Mouse (Mus musculus) lung, embryonic 14.5 days (tissue): ENCODE measurements around the gene Ccl6. TPM values are rescaled to one million over a fixed set of nuclear protein-coding genes. Genes with fewer than 3 reads are reported as not detected.

Experiments used
- ATAC-seq: fragments of 200-750 bp; cut with Nextera tagmentation; 2 replicates; pipeline ENCODE4 v1.8.0; 2017; ENCODE audit warnings: mild to moderate bottlenecking, moderate TSS enrichment, moderate library complexity; ENCODE audit not compliant: insufficient read depth
- DNase-seq: peaks from one replicate; pipeline ENCODE4 v3.0.0-alpha.2; 2015
- H3K27ac ChIP-seq: fragments of 300-500 bp; sonication (generic); 2 replicates; pipeline ENCODE4 v1.5.1; 2014; ENCODE audit warnings: low read depth, mild to moderate bottlenecking, moderate library complexity
- H3K27me3 ChIP-seq: fragments of 300-500 bp; sonication (generic); 2 replicates; pipeline ENCODE4 v1.6.1; 2014; ENCODE audit warnings: low read length, control low read depth; ENCODE audit not compliant: insufficient read depth
- H3K36me3 ChIP-seq: fragments of 300-500 bp; sonication (generic); 2 replicates; pipeline ENCODE4 v1.6.1; 2014; ENCODE audit warnings: control low read depth; ENCODE audit not compliant: insufficient read depth
- H3K4me1 ChIP-seq: fragments of 300-500 bp; sonication (generic); 2 replicates; pipeline ENCODE4 v1.6.1; 2014; ENCODE audit warnings: antibody characterized with exemption, control low read depth; ENCODE audit not compliant: insufficient read depth
- H3K4me2 ChIP-seq: fragments of 300-500 bp; sonication (generic); 2 replicates; pipeline ENCODE4 v1.6.1; 2014; ENCODE audit warnings: mild to moderate bottlenecking
- H3K4me3 ChIP-seq: fragments of 300-500 bp; sonication (generic); 2 replicates; pipeline ENCODE4 v1.5.1; 2014; ENCODE audit warnings: low read depth, low read length
- H3K9ac ChIP-seq: fragments of 300-500 bp; sonication (generic); 2 replicates; pipeline ENCODE4 v1.6.1; 2014
- H3K9me3 ChIP-seq: fragments of 300-500 bp; sonication (generic); 2 replicates; pipeline ENCODE4 v1.6.1; 2016; ENCODE audit warnings: low read depth, low read length, control low read depth
- CTCF ChIP-seq: IDR thresholded peaks from 2 replicates; pipeline ENCODE4 v1.5.1; 2016; ENCODE audit warnings: antibody characterized with exemption, low read depth
- WGBS: fragments of 180-500 bp; shearing (Covaris S2); extraction: QIAGEN DNeasy Blood & Tissue Kit; methylation state at CpG from one replicate; pipeline ENCODE4 v1.1.7; 2014; 5-methylcytosine and 5-hydroxymethylcytosine counted together
- polyA plus RNA-seq: library from polyadenylated mRNA; unstranded; fragments of >200 nt; fragmentation: Nextera tagmentation; extraction: Ambion mirVana; gene quantifications from 2 replicates; pipeline ENCODE4 v1.2.1, GENCODE M21; 2014

The Ccl6 gene
- polyA plus RNA-seq, 1 experiment from 2014 or later: 4.8 TPM

DNA sequence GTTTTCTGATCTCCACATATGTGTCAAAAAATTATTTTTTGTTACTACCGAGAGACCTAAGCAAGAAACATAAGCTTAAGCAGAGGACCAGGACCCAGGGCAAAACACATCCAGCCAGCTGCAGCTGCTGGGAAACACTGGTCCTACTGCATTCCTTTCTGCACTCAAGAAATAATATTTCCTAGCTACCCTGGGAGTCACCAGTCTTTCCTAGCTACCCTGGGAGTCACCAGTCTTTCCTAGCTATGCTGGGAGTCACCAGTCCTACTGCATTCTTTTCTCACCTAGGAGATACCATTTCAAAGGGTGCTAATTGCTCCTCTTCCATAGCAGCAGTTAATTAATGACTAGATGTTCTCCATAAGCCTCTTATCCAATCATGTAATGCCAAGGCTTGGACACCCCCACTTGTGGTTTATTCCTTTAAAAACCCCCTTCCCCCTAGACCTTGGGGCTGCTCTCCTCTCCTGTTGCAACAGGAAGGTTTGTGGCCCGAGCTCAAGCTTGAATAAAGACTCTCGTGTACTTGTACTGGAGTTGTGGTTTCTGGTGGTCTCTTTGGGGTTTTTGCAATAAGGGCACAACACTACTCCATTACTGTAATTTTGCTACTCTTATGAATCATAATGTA is 5.4 kb upstream of the Ccl6 start:
- Histone ChIP-seq H3K4me3 (no peak overlapping the region), H3K9me3 (no peaks in the 10 kb centered on the region), H3K9ac (no peak overlapping the region), H3K4me1 (no peaks in the 10 kb centered on the region), H3K27ac (peak overlapping the region; percentile 66; the same call in 1 of the 2 replicates), H3K36me3 (no peaks in the 10 kb centered on the region), H3K4me2 (no peak overlapping the region), H3K27me3 (no peaks in the 10 kb centered on the region)
- DNase-seq (peak; percentile 53), ATAC-seq (peak; percentile 77)
- 61% methylated on average over 3 of the region's 3 CpGs for WGBS
- no peak for TF ChIP-seq CTCF

GRCm38 (mm10) chr11:83597796-83598195 is 4.9 kb upstream of the Ccl6 start:
- Histone ChIP-seq H3K4me3 (no peak overlapping the region), H3K4me1 (no peaks in the 10 kb centered on the region), H3K9ac (no peak overlapping the region), H3K27ac (peak overlapping the region; percentile 66; the same call in 1 of the 2 replicates), H3K4me2 (no peak overlapping the region), H3K9me3 (no peaks in the 10 kb centered on the region), H3K27me3 (no peaks in the 10 kb centered on the region), H3K36me3 (no peaks in the 10 kb centered on the region)
- no peak for TF ChIP-seq CTCF
- 81% methylated on average over 7 of the region's 7 CpGs for WGBS
- ATAC-seq (no peak), DNase-seq (no peak)

DNA sequence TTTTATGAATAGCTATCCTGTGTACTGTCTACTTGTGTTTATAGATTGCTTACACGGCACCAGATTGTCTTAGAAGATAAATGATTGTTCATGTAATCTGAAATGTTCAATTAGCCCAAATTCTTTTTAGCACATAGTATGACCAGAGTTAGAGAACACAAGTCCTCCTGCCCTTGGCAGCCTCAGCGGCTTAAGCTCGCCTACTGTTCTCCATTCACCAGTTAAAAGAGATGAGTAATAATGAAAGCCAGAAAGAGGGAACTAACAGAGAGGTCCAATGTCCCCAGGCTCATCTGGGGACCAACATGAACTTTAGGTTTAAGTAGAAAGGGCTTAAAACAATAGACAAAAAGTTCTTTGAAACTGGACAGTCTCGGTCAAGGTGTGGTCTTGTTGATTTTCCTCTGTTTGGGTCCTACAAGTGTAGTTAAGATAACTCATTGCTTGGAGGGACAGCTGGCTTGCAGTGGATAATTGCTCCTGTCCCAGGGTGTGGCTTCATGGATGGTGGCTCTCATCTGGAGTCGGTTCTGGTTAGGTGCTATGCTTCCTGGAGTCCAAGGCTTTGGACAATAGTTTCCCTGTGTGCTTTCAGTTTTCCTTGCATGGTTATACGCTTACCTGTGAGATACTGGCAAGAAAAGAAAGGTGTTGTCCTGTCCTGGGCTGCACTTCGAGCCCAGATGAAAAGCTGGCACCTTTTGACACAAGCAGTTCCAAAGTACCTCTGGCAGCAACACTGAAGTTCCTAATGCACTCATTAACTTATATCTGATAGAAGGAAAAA is 3.0 kb upstream of the Ccl6 start:
- Histone ChIP-seq H3K4me1 (no peaks in the 10 kb centered on the region), H3K4me2 (no peak overlapping the region), H3K27ac (no peak overlapping the region), H3K36me3 (no peaks in the 10 kb centered on the region), H3K9ac (no peak overlapping the region), H3K27me3 (no peaks in the 10 kb centered on the region), H3K4me3 (no peak overlapping the region), H3K9me3 (no peaks in the 10 kb centered on the region)
- DNase-seq: no peak
- WGBS: 72% methylated on average over 7 of the region's 7 CpGs
- no peak for TF ChIP-seq CTCF
- no peak for ATAC-seq

GRCm38 (mm10) chr11:83593453-83593852 is 566 bp upstream of the Ccl6 start:
- 88% methylated on average over 5 of the region's 5 CpGs for WGBS
- H3K9ac ChIP-seq: no peak overlapping the region
- H3K9me3 ChIP-seq: no peaks in the 10 kb centered on the region
- H3K27ac ChIP-seq: no peak overlapping the region
- H3K4me1 ChIP-seq: no peaks in the 10 kb centered on the region
- H3K36me3 ChIP-seq: no peaks in the 10 kb centered on the region
- H3K27me3 ChIP-seq: no peaks in the 10 kb centered on the region
- H3K4me3 ChIP-seq: no peak overlapping the region
- no peak overlapping the region for H3K4me2 ChIP-seq
- TF ChIP-seq CTCF: no peak
- ATAC-seq (no peak), DNase-seq (no peak)

DNA sequence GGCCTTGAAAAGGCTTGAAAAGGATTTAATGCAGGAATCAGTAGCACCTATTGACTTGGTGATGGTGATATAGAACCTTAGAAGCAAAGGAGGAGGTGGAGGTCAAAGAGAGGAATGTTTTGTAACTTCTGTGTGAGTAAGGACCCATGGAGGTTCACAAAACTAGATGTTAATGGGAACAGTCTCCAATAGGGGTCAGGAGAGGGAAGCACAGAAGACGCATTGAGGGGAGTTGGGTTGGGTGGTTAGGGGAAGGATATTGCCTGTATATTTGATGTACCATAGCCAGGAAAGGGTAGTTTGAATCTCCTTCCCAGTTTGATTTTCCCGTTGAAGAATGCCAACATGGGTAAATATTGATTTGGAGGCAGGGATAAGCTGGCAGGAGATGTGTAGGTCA is 8.7 kb downstream of the Ccl6 start:
- DNase-seq (no peak), ATAC-seq (no peak)
- H3K4me3 ChIP-seq: no peak overlapping the region
- no peak overlapping the region for H3K27ac ChIP-seq
- no peaks in the 10 kb centered on the region for H3K9me3 ChIP-seq
- H3K4me2 ChIP-seq: no peak overlapping the region
- no peaks in the 10 kb centered on the region for H3K27me3 ChIP-seq
- 0 out of 2 replicates have a peak, but pooled peaks have one; percentile 9 for TF ChIP-seq CTCF
- H3K4me1 ChIP-seq: no peaks in the 10 kb centered on the region
- WGBS: 72% methylated on average over 2 of the region's 2 CpGs
- H3K36me3 ChIP-seq: no peaks in the 10 kb centered on the region
- no peak overlapping the region for H3K9ac ChIP-seq

GRCm38 (mm10) chr11:83583450-83583754 is 9.5 kb downstream of the Ccl6 start:
- no peaks in the 10 kb centered on the region for H3K27me3 ChIP-seq
- H3K4me1 ChIP-seq: no peaks in the 10 kb centered on the region
- DNase-seq (no peak), ATAC-seq (no peak)
- no peak overlapping the region for H3K4me2 ChIP-seq
- H3K9me3 ChIP-seq: no peaks in the 10 kb centered on the region
- H3K27ac ChIP-seq: no peak overlapping the region
- no peak for TF ChIP-seq CTCF
- no peak overlapping the region for H3K9ac ChIP-seq
- H3K4me3 ChIP-seq: no peak overlapping the region
- no peaks in the 10 kb centered on the region for H3K36me3 ChIP-seq

DNA sequence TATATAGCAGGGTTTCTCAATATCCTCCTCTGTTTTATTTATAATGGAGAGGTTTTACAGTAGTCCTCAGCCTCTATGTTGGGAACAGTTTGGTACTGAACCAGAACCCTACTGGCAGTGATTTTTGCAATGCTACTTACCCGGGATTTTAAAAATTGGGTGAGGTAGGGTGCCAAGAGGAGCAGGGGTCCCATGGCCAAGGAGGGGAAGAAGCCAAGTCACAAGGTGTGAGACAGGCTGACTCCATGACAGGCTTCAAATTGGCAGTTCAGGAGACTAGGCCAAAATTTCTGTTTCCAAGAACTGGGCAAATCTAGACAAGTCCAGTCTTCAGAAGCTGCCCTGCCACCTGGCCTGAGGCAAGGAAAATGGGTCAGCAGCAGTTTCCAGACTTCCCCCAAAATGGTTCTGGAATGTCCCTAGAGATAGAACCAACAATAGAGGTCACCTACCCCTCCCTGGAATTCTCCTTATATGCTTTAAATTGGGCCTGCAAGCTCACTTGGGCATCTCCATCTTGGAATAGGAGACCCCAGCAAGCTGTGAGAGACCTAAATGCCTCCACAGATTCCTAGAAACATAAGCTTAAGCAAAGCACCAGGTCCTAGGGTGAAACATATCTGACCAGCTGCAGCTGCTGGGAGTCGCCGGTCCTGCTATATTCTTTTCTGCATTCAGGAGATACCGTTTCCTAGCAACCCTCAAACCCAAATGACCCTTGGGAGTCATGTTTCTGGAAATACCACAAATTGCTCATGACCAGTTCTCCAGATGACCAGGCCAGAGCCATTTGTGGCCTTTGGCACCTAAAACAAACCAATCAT is 10.0 kb downstream of the Ccl6 start:
- 44% methylated on average over 4 of the region's 4 CpGs for WGBS
- TF ChIP-seq CTCF: no peak
- Histone ChIP-seq H3K27me3 (no peaks in the 10 kb centered on the region), H3K4me2 (no peak overlapping the region), H3K27ac (no peak overlapping the region), H3K9me3 (no peaks in the 10 kb centered on the region), H3K36me3 (no peaks in the 10 kb centered on the region), H3K9ac (no peak overlapping the region), H3K4me3 (no peak overlapping the region), H3K4me1 (no peaks in the 10 kb centered on the region)
- DNase-seq (no peak), ATAC-seq (no peak)
